Mouse (Mus musculus) MEL (cell line): ENCODE data around the gene Cdkl5.

ENCODE experiments used
- CTCF ChIP-seq, 3 experiments: IDR thresholded peaks in 2 of 3; conservative IDR thresholded peaks in 1 of 3; 2 replicates each; pipeline ENCODE4 v1.5.1; 2011 to 2012; ENCODE audit warnings: low read length in 3 of 3, low read depth in 2 of 3, mild to moderate bottlenecking in 2 of 3, improper control_type of control experiment in 1 of 3, inconsistent platforms in 1 of 3, mixed read lengths in 1 of 3, moderate library complexity in 1 of 3; ENCODE audit not compliant: control insufficient read depth in 1 of 3, insufficient read depth in 1 of 3, poor library complexity in 1 of 3, severe bottlenecking in 1 of 3
- EP300 ChIP-seq, 2 experiments: IDR thresholded peaks; 2 replicates each; pipeline ENCODE4 v1.6.1; 2011; ENCODE audit warnings: improper control_type of control experiment in 2 of 2, low read length in 2 of 2, low read depth in 1 of 2, mild to moderate bottlenecking in 1 of 2
- MAX ChIP-seq: IDR thresholded peaks from 2 replicates; pipeline ENCODE4 v1.6.1; 2011; ENCODE audit warnings: low read length, improper control_type of control experiment
- POLR2A ChIP-seq, 2 experiments: IDR thresholded peaks; 2 replicates each; pipeline ENCODE4 v1.6.1; 2011 to 2012; ENCODE audit warnings: low read length in 2 of 2, mild to moderate bottlenecking in 2 of 2, control low read depth in 1 of 2, improper control_type of control experiment in 1 of 2, low read depth in 1 of 2, moderate library complexity in 1 of 2; ENCODE audit not compliant: control insufficient read depth in 1 of 2, insufficient read depth in 1 of 2, poor library complexity in 1 of 2
- POLR2AphosphoS2 ChIP-seq: IDR thresholded peaks from 2 replicates; pipeline ENCODE4 v1.6.1; 2011; ENCODE audit warnings: low read length, improper control_type of control experiment
- POLR2AphosphoS5 ChIP-seq: IDR thresholded peaks from 2 replicates; pipeline ENCODE4 v1.6.1; 2012; ENCODE audit warnings: low read depth, borderline replicate concordance, mild to moderate bottlenecking, inconsistent platforms, low read length, moderate library complexity, mixed read lengths
- RAD21 ChIP-seq: IDR thresholded peaks from 2 replicates; pipeline ENCODE4 v1.6.1; 2011; ENCODE audit warnings: mild to moderate bottlenecking, low read depth, low read length, improper control_type of control experiment
- SIN3A ChIP-seq: IDR thresholded peaks from 2 replicates; pipeline ENCODE4 v1.6.1; 2012; ENCODE audit warnings: low read length, improper control_type of control experiment, inconsistent platforms
- SMC3 ChIP-seq: IDR thresholded peaks from 2 replicates; pipeline ENCODE4 v1.6.1; 2011; ENCODE audit warnings: low read depth, low read length, improper control_type of control experiment
- TCF12 ChIP-seq: IDR thresholded peaks from 2 replicates; pipeline ENCODE4 v1.6.1; 2014; ENCODE audit warnings: low read depth, mild to moderate bottlenecking, inconsistent platforms, low read length, improper control_type of control experiment, moderate library complexity
- USF1 ChIP-seq: IDR thresholded peaks from 2 replicates; pipeline ENCODE4 v1.6.1; 2014; ENCODE audit warnings: low read depth, mild to moderate bottlenecking, inconsistent platforms, low read length, improper control_type of control experiment, moderate library complexity
- USF2 ChIP-seq, 2 experiments: IDR thresholded peaks; 2 replicates each; pipeline ENCODE4 v1.6.1; 2011 to 2012; ENCODE audit warnings: improper control_type of control experiment in 2 of 2, low read length in 2 of 2, borderline replicate concordance in 1 of 2, inconsistent platforms in 1 of 2, low read depth in 1 of 2, mild to moderate bottlenecking in 1 of 2; ENCODE audit not compliant: insufficient read depth in 1 of 2

GRCm38 (mm10) chrX:160958593-160959131, 35.8 kb downstream of the Cdkl5 start:
- TF ChIP-seq CTCF (IDR thresholded peaks at IDR 0.05 in 2 of 3, conservative IDR thresholded peaks at IDR 0.05 in 1 of 3; ENCODE audit: control insufficient read depth in 1 of 3, insufficient read depth in 1 of 3, low read depth in 2 of 3, low read length in 3 of 3, poor library complexity in 1 of 3, severe bottlenecking in 1 of 3), result no peak
- no peak for TF ChIP-seq USF2 (IDR thresholded peaks at IDR 0.05; ENCODE audit: borderline replicate concordance in 1 of 2, insufficient read depth in 1 of 2, low read depth in 1 of 2, low read length in 2 of 2)
- TF ChIP-seq POLR2A (IDR thresholded peaks at IDR 0.05; ENCODE audit: control insufficient read depth in 1 of 2, insufficient read depth in 1 of 2, low read depth in 1 of 2, low read length in 2 of 2, poor library complexity in 1 of 2), result no peak
- no peak for TF ChIP-seq EP300 (IDR thresholded peaks at IDR 0.05; ENCODE audit: low read depth in 1 of 2, low read length in 2 of 2)
- no peak for TF ChIP-seq MAX
- TF ChIP-seq SMC3, result no peak
- TF ChIP-seq TCF12, result no peak
- no peak for TF ChIP-seq RAD21
- TF ChIP-seq POLR2AphosphoS2, result no peak
- TF ChIP-seq POLR2AphosphoS5, result no peak
- no peak for TF ChIP-seq SIN3A
- TF ChIP-seq USF1, result no peak
